Mouse (Mus musculus) liver, embryonic 15.5 days (tissue): ENCODE measurements at regions not wholly inside any gene's neighbourhood (a gene's known extent, or its start where the extent isn't known, plus 50 kb on each side); places are given as distances from the start of the nearest gene placed in this dataset.

Experiments used
- ATAC-seq: fragments of 200-750 bp; cut with Nextera tagmentation; 2 replicates; pipeline ENCODE4 v1.8.0; 2017; ENCODE audit warnings: moderate number of reproducible peaks, mild to moderate bottlenecking, moderate library complexity; ENCODE audit not compliant: insufficient read depth
- H3K27ac ChIP-seq: fragments of 300-500 bp; sonication (generic); replicated peaks from 2 replicates; pipeline ENCODE4 v1.5.1; 2015; ENCODE audit warnings: mild to moderate bottlenecking, inconsistent platforms
- H3K27me3 ChIP-seq: fragments of 300-500 bp; sonication (generic); 2 replicates; pipeline ENCODE4 v1.6.1; 2015; ENCODE audit warnings: mild to moderate bottlenecking, inconsistent platforms
- H3K36me3 ChIP-seq: fragments of 300-500 bp; sonication (generic); replicated peaks from 2 replicates; pipeline ENCODE4 v1.6.1; 2015; ENCODE audit warnings: moderate library complexity, mild to moderate bottlenecking, inconsistent platforms
- H3K4me1 ChIP-seq: fragments of 300-500 bp; sonication (generic); replicated peaks from 2 replicates; pipeline ENCODE4 v1.6.1; 2015; ENCODE audit warnings: inconsistent platforms
- H3K4me2 ChIP-seq: fragments of 300-500 bp; sonication (generic); 2 replicates; pipeline ENCODE4 v1.6.1; 2015; ENCODE audit warnings: moderate library complexity, mild to moderate bottlenecking, inconsistent platforms
- H3K4me3 ChIP-seq: fragments of 300-500 bp; sonication (generic); replicated peaks from 2 replicates; pipeline ENCODE4 v1.5.1; 2015; ENCODE audit warnings: mild to moderate bottlenecking, inconsistent platforms
- H3K9ac ChIP-seq: fragments of 300-500 bp; sonication (generic); 2 replicates; pipeline ENCODE4 v1.6.1; 2015; ENCODE audit warnings: moderate library complexity, mild to moderate bottlenecking, inconsistent platforms
- H3K9me3 ChIP-seq: fragments of 300-500 bp; sonication (generic); replicated peaks from 2 replicates; pipeline ENCODE4 v1.6.1; 2016; ENCODE audit warnings: inconsistent platforms
- WGBS: fragments of 180-500 bp; shearing (Covaris S2); methylation state at CpG from one replicate; pipeline ENCODE4 v1.1.7; 2015; ENCODE audit warnings: mixed read lengths; ENCODE audit not compliant: insufficient replicate concordance; 5-methylcytosine and 5-hydroxymethylcytosine counted together

- 58% methylated on average over 5 of the region's 5 CpGs for WGBS
- no peaks in the 10 kb centered on the region for H3K4me1 ChIP-seq
- H3K4me2 ChIP-seq = no peak overlapping the region
- H3K4me3 ChIP-seq = no peak overlapping the region
- H3K27ac ChIP-seq = no peak overlapping the region
- no peaks in the 10 kb centered on the region for H3K27me3 ChIP-seq
- no peaks in the 10 kb centered on the region for H3K9me3 ChIP-seq
- ATAC-seq = no peak
- no peaks in the 10 kb centered on the region for H3K36me3 ChIP-seq
- H3K9ac ChIP-seq = no peak overlapping the region
Observed at GRCm38 (mm10) chr3:50813760-50814400, 370.5 kb upstream of the Slc7a11 start.

- Histone ChIP-seq H3K9me3 (no peaks in the 10 kb centered on the region), H3K36me3 (no peaks in the 10 kb centered on the region), H3K27ac (no peak overlapping the region), H3K27me3 (no peaks in the 10 kb centered on the region), H3K4me2 (no peak overlapping the region), H3K4me1 (no peaks in the 10 kb centered on the region), H3K9ac (no peak overlapping the region), H3K4me3 (no peak overlapping the region)
- 61% methylated on average over 10 of the region's 10 CpGs for WGBS
- no peak for ATAC-seq
Observed at GRCm38 (mm10) chr3:50815716-50816115, 372.3 kb upstream of the Slc7a11 start.

DNA sequence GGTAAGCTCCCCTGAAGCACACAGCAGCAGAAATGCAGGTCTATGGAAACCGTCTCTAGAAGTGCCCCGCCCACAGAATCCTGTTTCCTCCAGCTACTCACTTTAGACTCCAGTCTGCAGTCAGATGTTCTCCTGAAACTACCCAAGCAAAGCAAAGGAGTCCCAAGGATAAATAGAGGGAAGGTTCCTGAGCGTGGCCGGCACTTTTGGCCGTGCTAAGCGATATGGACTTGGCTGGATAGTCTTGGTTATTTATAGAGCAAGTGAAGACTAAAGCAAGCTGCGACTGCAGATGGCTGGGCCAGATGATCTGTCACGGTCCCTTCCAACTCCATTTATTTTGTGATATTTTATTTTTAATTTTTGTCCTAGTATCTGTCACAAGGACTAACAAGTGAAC, 373.1 kb upstream of the Slc7a11 start:
- H3K27ac ChIP-seq = no peak overlapping the region

GRCm38 (mm10) chr3:50817361-50817760, 373.9 kb upstream of the Slc7a11 start:
- no peak overlapping the region for H3K9ac ChIP-seq
- no peaks in the 10 kb centered on the region for H3K27me3 ChIP-seq
- ATAC-seq = no peak
- H3K4me3 ChIP-seq = no peak overlapping the region
- no peaks in the 10 kb centered on the region for H3K4me1 ChIP-seq
- no peak overlapping the region for H3K27ac ChIP-seq
- H3K9me3 ChIP-seq = no peaks in the 10 kb centered on the region
- 51% methylated on average over 3 of the region's 3 CpGs for WGBS
- H3K36me3 ChIP-seq = no peaks in the 10 kb centered on the region
- H3K4me2 ChIP-seq = no peak overlapping the region

More for the DNA sequence above, 373.1 kb upstream of the Slc7a11 start:
- ATAC-seq = no peak
- 66% methylated on average over 8 of the region's 8 CpGs for WGBS
- H3K9ac ChIP-seq = no peak overlapping the region
- H3K4me3 ChIP-seq = no peak overlapping the region
- no peaks in the 10 kb centered on the region for H3K9me3 ChIP-seq
- no peak overlapping the region for H3K4me2 ChIP-seq
- no peaks in the 10 kb centered on the region for H3K27me3 ChIP-seq
- H3K36me3 ChIP-seq = no peaks in the 10 kb centered on the region
- no peaks in the 10 kb centered on the region for H3K4me1 ChIP-seq

DNA sequence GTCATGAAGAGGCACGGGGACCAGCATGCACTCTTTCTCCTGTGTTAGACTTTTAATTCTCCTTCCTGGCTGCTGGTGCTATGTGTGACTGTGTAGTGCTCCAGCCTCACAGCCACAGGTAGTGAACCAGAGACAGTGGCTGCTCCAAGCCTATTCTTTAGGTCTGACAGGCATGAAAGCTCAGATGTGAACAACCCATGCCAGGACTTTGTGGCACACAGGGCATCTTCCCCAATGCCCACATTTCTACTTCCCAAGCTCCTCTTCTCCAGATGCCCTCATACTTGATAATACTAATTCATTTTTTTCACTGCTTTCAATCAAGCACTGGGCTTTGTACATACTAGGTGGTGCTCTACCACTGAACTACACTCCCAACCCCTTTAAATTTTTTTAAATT, 377.4 kb upstream of the Slc7a11 start:
- no peak overlapping the region for H3K9ac ChIP-seq
- no peaks in the 10 kb centered on the region for H3K36me3 ChIP-seq
- no peaks in the 10 kb centered on the region for H3K27me3 ChIP-seq
- no peak overlapping the region for H3K4me3 ChIP-seq
- H3K27ac ChIP-seq = no peak overlapping the region
- WGBS = 61% methylated on average over 1 of the region's 1 CpGs
- H3K4me2 ChIP-seq = no peak overlapping the region
- no peak for ATAC-seq
- H3K9me3 ChIP-seq = no peaks in the 10 kb centered on the region
- H3K4me1 ChIP-seq = no peaks in the 10 kb centered on the region

GRCm38 (mm10) chr3:50825534-50826423, 382.4 kb upstream of the Slc7a11 start:
- 57% methylated on average over 5 of the region's 5 CpGs for WGBS
- H3K4me2 ChIP-seq = no peak overlapping the region

GRCm38 (mm10) chr3:50826424-50826819, 383.0 kb upstream of the Slc7a11 start:
- Histone ChIP-seq H3K36me3 (no peaks in the 10 kb centered on the region), H3K27me3 (no peaks in the 10 kb centered on the region), H3K9me3 (no peaks in the 10 kb centered on the region), H3K27ac (no peak overlapping the region), H3K9ac (no peak overlapping the region), H3K4me2 (no peak overlapping the region), H3K4me1 (no peaks in the 10 kb centered on the region), H3K4me3 (no peak overlapping the region)
- no peak for ATAC-seq
- 72% methylated on average over 2 of the region's 2 CpGs for WGBS

More at GRCm38 (mm10) chr3:50825534-50826423, 382.4 kb upstream of the Slc7a11 start:
- no peaks in the 10 kb centered on the region for H3K9me3 ChIP-seq
- H3K9ac ChIP-seq = no peak overlapping the region
- no peaks in the 10 kb centered on the region for H3K27me3 ChIP-seq
- no peak for ATAC-seq
- no peak overlapping the region for H3K4me3 ChIP-seq
- no peaks in the 10 kb centered on the region for H3K4me1 ChIP-seq
- H3K27ac ChIP-seq = no peak overlapping the region
- no peaks in the 10 kb centered on the region for H3K36me3 ChIP-seq

- 51% methylated on average over 3 of the region's 3 CpGs for WGBS
- Histone ChIP-seq H3K27ac (no peak overlapping the region), H3K4me3 (no peak overlapping the region), H3K9ac (no peak overlapping the region), H3K27me3 (no peaks in the 10 kb centered on the region), H3K36me3 (no peaks in the 10 kb centered on the region), H3K4me2 (no peak overlapping the region), H3K4me1 (no peaks in the 10 kb centered on the region), H3K9me3 (no peaks in the 10 kb centered on the region)
- ATAC-seq = no peak
Observed at GRCm38 (mm10) chr3:50829211-50829610, 385.8 kb upstream of the Slc7a11 start.

- no peak overlapping the region for H3K27ac ChIP-seq
- no peaks in the 10 kb centered on the region for H3K9me3 ChIP-seq
- no peak overlapping the region for H3K4me2 ChIP-seq
- ATAC-seq = no peak
- WGBS = 61% methylated on average over 6 of the region's 6 CpGs
- no peaks in the 10 kb centered on the region for H3K27me3 ChIP-seq
- no peaks in the 10 kb centered on the region for H3K36me3 ChIP-seq
- H3K4me1 ChIP-seq = no peaks in the 10 kb centered on the region
- no peak overlapping the region for H3K9ac ChIP-seq
- H3K4me3 ChIP-seq = no peak overlapping the region
Observed at GRCm38 (mm10) chr3:50830446-50830845, 387.0 kb upstream of the Slc7a11 start.

DNA sequence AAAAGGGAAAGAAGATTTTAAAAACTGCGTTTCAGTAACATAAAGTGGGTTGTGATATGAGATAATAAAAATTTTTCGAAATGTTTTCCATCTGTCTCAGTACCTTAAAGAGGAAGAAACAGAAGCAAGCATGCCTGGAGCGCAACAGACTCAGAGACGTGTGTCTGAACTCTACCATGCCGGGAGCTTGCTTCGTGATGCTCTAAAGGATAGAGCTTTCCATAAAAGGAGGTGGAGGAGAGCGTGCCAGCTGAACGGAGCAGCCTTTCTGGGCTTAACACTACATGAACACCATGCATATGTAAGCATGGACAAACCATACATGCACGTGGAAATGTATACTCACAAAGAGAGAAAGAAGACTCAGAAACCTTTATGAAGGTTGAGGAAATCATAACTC, 387.5 kb upstream of the Slc7a11 start:
- WGBS = 65% methylated on average over 9 of the region's 9 CpGs
- ATAC-seq = no peak
- no peaks in the 10 kb centered on the region for H3K27me3 ChIP-seq
- H3K9ac ChIP-seq = no peak overlapping the region
- H3K36me3 ChIP-seq = no peaks in the 10 kb centered on the region
- H3K4me3 ChIP-seq = no peak overlapping the region
- no peak overlapping the region for H3K27ac ChIP-seq
- H3K4me1 ChIP-seq = no peaks in the 10 kb centered on the region
- H3K9me3 ChIP-seq = no peaks in the 10 kb centered on the region
- no peak overlapping the region for H3K4me2 ChIP-seq

DNA sequence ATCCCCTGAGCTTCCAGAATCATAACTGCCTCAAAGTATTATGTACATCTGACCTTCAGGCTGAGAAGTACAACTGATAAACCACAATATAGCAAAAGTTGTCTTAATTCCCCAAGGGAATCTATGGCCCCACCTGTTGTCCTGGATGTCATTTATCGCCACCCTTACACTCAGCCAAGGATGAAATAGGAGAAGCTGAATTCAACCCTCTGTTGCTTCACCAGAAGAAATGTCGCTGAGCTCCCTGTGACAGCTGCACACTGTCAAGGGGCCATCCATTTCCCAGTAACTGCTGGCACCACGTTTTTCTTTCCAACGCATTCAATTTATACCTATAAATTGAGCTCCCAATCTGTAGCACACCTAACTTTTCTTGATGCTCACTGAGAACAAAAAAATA, 382.0 kb upstream of the Noct start:
- H3K4me2 ChIP-seq = no peak overlapping the region
- H3K36me3 ChIP-seq = no peaks in the 10 kb centered on the region
- no peak overlapping the region for H3K27ac ChIP-seq
- WGBS = 58% methylated on average over 4 of the region's 4 CpGs
- H3K4me3 ChIP-seq = no peak overlapping the region
- H3K4me1 ChIP-seq = no peaks in the 10 kb centered on the region
- no peaks in the 10 kb centered on the region for H3K27me3 ChIP-seq
- H3K9ac ChIP-seq = no peak overlapping the region
- no peaks in the 10 kb centered on the region for H3K9me3 ChIP-seq
- no peak for ATAC-seq
